Mouse (Mus musculus) MEL (cell line): ENCODE results near the gene Gm35549. TPM values are rescaled to one million over a fixed set of nuclear protein-coding genes. Genes with fewer than 3 reads are reported as not detected.

ENCODE experiments used
- DNase-seq: peaks from one replicate; pipeline ENCODE4 v3.0.0; 2011; ENCODE audit warnings: low read depth, low spot score
- H3K27ac ChIP-seq: 2 replicates; pipeline ENCODE4 v1.5.1; 2012; ENCODE audit warnings: low read depth, mild to moderate bottlenecking, control low read depth, low read length, moderate library complexity; ENCODE audit not compliant: control insufficient read depth
- H3K27me3 ChIP-seq, 2 experiments: fragments of 150-350 bp in 1 of 2; sonication (generic) in 1 of 2; 2 replicates each; pipeline ENCODE4 v1.6.1; 2012; ENCODE audit warnings: low read length in 2 of 2, mild to moderate bottlenecking in 2 of 2, improper control_type of control experiment in 1 of 2, moderate library complexity in 1 of 2; ENCODE audit not compliant: insufficient read depth in 2 of 2, control insufficient read depth in 1 of 2
- H3K36me3 ChIP-seq, 2 experiments: 2 replicates each; pipeline ENCODE4 v1.6.1; 2012 to 2014; ENCODE audit warnings: low read length in 2 of 2, improper control_type of control experiment in 1 of 2, inconsistent platforms in 1 of 2, mild to moderate bottlenecking in 1 of 2; ENCODE audit not compliant: insufficient read depth in 2 of 2, control insufficient read depth in 1 of 2
- H3K4me1 ChIP-seq, 2 experiments: fragments of 150-350 bp in 1 of 2; sonication (generic) in 1 of 2; 2 replicates each; pipeline ENCODE4 v1.6.1; 2012; ENCODE audit warnings: low read length in 2 of 2, improper control_type of control experiment in 1 of 2, mild to moderate bottlenecking in 1 of 2; ENCODE audit not compliant: insufficient read depth in 2 of 2, control insufficient read depth in 1 of 2
- H3K4me3 ChIP-seq, 2 experiments: fragments of 150-350 bp in 1 of 2; sonication (generic) in 1 of 2; 2 replicates each; pipeline ENCODE4 v1.5.1; 2012; ENCODE audit warnings: low read depth in 2 of 2, low read length in 2 of 2, mild to moderate bottlenecking in 2 of 2, moderate library complexity in 2 of 2, control low read depth in 1 of 2, improper control_type of control experiment in 1 of 2; ENCODE audit not compliant: control insufficient read depth in 1 of 2, insufficient read depth in 1 of 2
- H3K79me2 ChIP-seq: 2 replicates; pipeline ENCODE4 v1.6.1; 2012; ENCODE audit warnings: mild to moderate bottlenecking, low read length, moderate library complexity; ENCODE audit not compliant: control insufficient read depth, poor library complexity, insufficient read depth
- H3K9ac ChIP-seq: 2 replicates; pipeline ENCODE4 v1.6.1; 2012; ENCODE audit warnings: low read depth, mild to moderate bottlenecking, control low read depth, low read length, moderate library complexity; ENCODE audit not compliant: control insufficient read depth, poor library complexity, severe bottlenecking
- H3K9me3 ChIP-seq: fragments of 150-350 bp; sonication (generic); replicated peaks from 2 replicates; pipeline ENCODE4 v1.6.1; 2012; ENCODE audit warnings: mild to moderate bottlenecking, low read length, improper control_type of control experiment, moderate library complexity; ENCODE audit not compliant: insufficient read depth
- CHD1 ChIP-seq: IDR thresholded peaks from 2 replicates; pipeline ENCODE4 v1.6.1; 2012; ENCODE audit warnings: low read depth, mild to moderate bottlenecking, inconsistent platforms, low read length, improper control_type of control experiment
- CTCF ChIP-seq, 3 experiments: IDR thresholded peaks in 2 of 3; conservative IDR thresholded peaks in 1 of 3; 2 replicates each; pipeline ENCODE4 v1.5.1; 2011 to 2012; ENCODE audit warnings: low read length in 3 of 3, low read depth in 2 of 3, mild to moderate bottlenecking in 2 of 3, improper control_type of control experiment in 1 of 3, inconsistent platforms in 1 of 3, mixed read lengths in 1 of 3, moderate library complexity in 1 of 3; ENCODE audit not compliant: control insufficient read depth in 1 of 3, insufficient read depth in 1 of 3, poor library complexity in 1 of 3, severe bottlenecking in 1 of 3
- ELF1 ChIP-seq: IDR thresholded peaks from 2 replicates; pipeline ENCODE4 v1.6.1; 2014; ENCODE audit warnings: low read depth, mild to moderate bottlenecking, inconsistent platforms, low read length, improper control_type of control experiment, moderate library complexity
- EP300 ChIP-seq, 2 experiments: IDR thresholded peaks; 2 replicates each; pipeline ENCODE4 v1.6.1; 2011; ENCODE audit warnings: improper control_type of control experiment in 2 of 2, low read length in 2 of 2, low read depth in 1 of 2, mild to moderate bottlenecking in 1 of 2
- ETS1 ChIP-seq: IDR thresholded peaks from 2 replicates; pipeline ENCODE4 v1.6.1; 2012; ENCODE audit warnings: low read depth, mild to moderate bottlenecking, inconsistent platforms, low read length, improper control_type of control experiment, moderate library complexity
- GABPA ChIP-seq: IDR thresholded peaks from 2 replicates; pipeline ENCODE4 v1.6.1; 2012; ENCODE audit warnings: low read depth, mild to moderate bottlenecking, inconsistent platforms, low read length, improper control_type of control experiment, moderate library complexity
- GATA1 ChIP-seq: IDR thresholded peaks from 2 replicates; pipeline ENCODE4 v1.6.1; 2011; ENCODE audit warnings: low read depth, low read length, improper control_type of control experiment
- HCFC1 ChIP-seq: IDR thresholded peaks from 2 replicates; pipeline ENCODE4 v1.6.1; 2012; ENCODE audit warnings: low read depth, mild to moderate bottlenecking, inconsistent platforms, low read length, improper control_type of control experiment, moderate library complexity
- KAT2A ChIP-seq: conservative IDR thresholded peaks from 2 replicates; pipeline ENCODE4 v1.6.1; 2012; ENCODE audit warnings: low read depth, low read length, improper control_type of control experiment, inconsistent platforms
- MAFK ChIP-seq: IDR thresholded peaks from 2 replicates; pipeline ENCODE4 v1.6.1; 2011; ENCODE audit warnings: low read depth, mild to moderate bottlenecking, low read length, improper control_type of control experiment, borderline replicate concordance
- MAZ ChIP-seq: IDR thresholded peaks from 2 replicates; pipeline ENCODE4 v1.6.1; 2012; ENCODE audit warnings: low read depth, mild to moderate bottlenecking, inconsistent platforms, low read length, improper control_type of control experiment
- MEF2A ChIP-seq: IDR thresholded peaks from 2 replicates; pipeline ENCODE4 v1.6.1; 2014; ENCODE audit warnings: low read depth, mild to moderate bottlenecking, inconsistent platforms, low read length, improper control_type of control experiment; ENCODE audit not compliant: poor library complexity, insufficient replicate concordance, severe bottlenecking; ENCODE audit errors: extremely low read depth
- MXI1 ChIP-seq: IDR thresholded peaks from 2 replicates; pipeline ENCODE4 v1.6.1; 2011; ENCODE audit warnings: mild to moderate bottlenecking, low read depth, low read length, improper control_type of control experiment
- MYC ChIP-seq: IDR thresholded peaks from 2 replicates; pipeline ENCODE4 v1.6.1; 2011; ENCODE audit warnings: low read depth, mild to moderate bottlenecking, low read length, improper control_type of control experiment, moderate library complexity
- NELFE ChIP-seq: IDR thresholded peaks from 2 replicates; pipeline ENCODE4 v1.6.1; 2011; ENCODE audit warnings: low read depth, low read length, improper control_type of control experiment
- POLR2A ChIP-seq, 2 experiments: IDR thresholded peaks; 2 replicates each; pipeline ENCODE4 v1.6.1; 2011 to 2012; ENCODE audit warnings: low read length in 2 of 2, mild to moderate bottlenecking in 2 of 2, control low read depth in 1 of 2, improper control_type of control experiment in 1 of 2, low read depth in 1 of 2, moderate library complexity in 1 of 2; ENCODE audit not compliant: control insufficient read depth in 1 of 2, insufficient read depth in 1 of 2, poor library complexity in 1 of 2
- POLR2AphosphoS5 ChIP-seq: IDR thresholded peaks from 2 replicates; pipeline ENCODE4 v1.6.1; 2012; ENCODE audit warnings: low read depth, borderline replicate concordance, mild to moderate bottlenecking, inconsistent platforms, low read length, moderate library complexity, mixed read lengths
- RAD21 ChIP-seq: IDR thresholded peaks from 2 replicates; pipeline ENCODE4 v1.6.1; 2011; ENCODE audit warnings: mild to moderate bottlenecking, low read depth, low read length, improper control_type of control experiment
- RCOR1 ChIP-seq: IDR thresholded peaks from 2 replicates; pipeline ENCODE4 v1.6.1; 2012; ENCODE audit warnings: low read depth, mild to moderate bottlenecking, inconsistent platforms, low read length, improper control_type of control experiment
- SIN3A ChIP-seq: IDR thresholded peaks from 2 replicates; pipeline ENCODE4 v1.6.1; 2012; ENCODE audit warnings: low read length, improper control_type of control experiment, inconsistent platforms
- SMC3 ChIP-seq: IDR thresholded peaks from 2 replicates; pipeline ENCODE4 v1.6.1; 2011; ENCODE audit warnings: low read depth, low read length, improper control_type of control experiment
- TAL1 ChIP-seq: IDR thresholded peaks from 2 replicates; pipeline ENCODE4 v1.6.1; 2012; ENCODE audit warnings: mild to moderate bottlenecking, inconsistent platforms, low read length, moderate library complexity, mixed read lengths
- TBP ChIP-seq: IDR thresholded peaks from 2 replicates; pipeline ENCODE4 v1.8.0; 2011; ENCODE audit warnings: low read depth, low read length, improper control_type of control experiment
- UBTF ChIP-seq: IDR thresholded peaks from 2 replicates; pipeline ENCODE4 v1.6.1; 2012; ENCODE audit warnings: low read depth, mild to moderate bottlenecking, inconsistent platforms, low read length, improper control_type of control experiment, moderate library complexity, borderline replicate concordance; ENCODE audit not compliant: insufficient read depth
- USF2 ChIP-seq, 2 experiments: IDR thresholded peaks; 2 replicates each; pipeline ENCODE4 v1.6.1; 2011 to 2012; ENCODE audit warnings: improper control_type of control experiment in 2 of 2, low read length in 2 of 2, borderline replicate concordance in 1 of 2, inconsistent platforms in 1 of 2, low read depth in 1 of 2, mild to moderate bottlenecking in 1 of 2; ENCODE audit not compliant: insufficient read depth in 1 of 2
- ZC3H11A ChIP-seq: IDR thresholded peaks from 2 replicates; pipeline ENCODE4 v1.6.1; 2012; ENCODE audit warnings: low read depth, mild to moderate bottlenecking, inconsistent platforms, low read length, improper control_type of control experiment
- ZKSCAN1 ChIP-seq: IDR thresholded peaks from 2 replicates; pipeline ENCODE4 v1.6.1; 2012; ENCODE audit warnings: low read depth, mild to moderate bottlenecking, inconsistent platforms, low read length, improper control_type of control experiment, moderate library complexity
- ZMIZ1 ChIP-seq: IDR thresholded peaks from 2 replicates; pipeline ENCODE4 v1.6.1; 2012; ENCODE audit warnings: low read depth, mild to moderate bottlenecking, inconsistent platforms, low read length, improper control_type of control experiment, moderate library complexity
- ZNF384 ChIP-seq: IDR thresholded peaks from 2 replicates; pipeline ENCODE4 v1.6.1; 2012; ENCODE audit warnings: low read depth, mild to moderate bottlenecking, inconsistent platforms, low read length, improper control_type of control experiment
- polyA plus RNA-seq, 2 experiments: library from polyadenylated mRNA; stranded (reverse) in 1 of 2; unstranded in 1 of 2; fragments of >175 nt in 1 of 2; fragments of >200 nt in 1 of 2; gene quantifications; 2 replicates each; pipeline versions ENCODE4 v1.2.1 to v1.2.4; 2012; ENCODE audit warnings: low replicate concordance in 2 of 2, low read depth in 1 of 2; ENCODE audit not compliant: insufficient read length in 2 of 2, insufficient read depth in 1 of 2, missing spikeins in 1 of 2
- total RNA-seq: library from RNA; depleted of rRNA; stranded (reverse); fragments of 300-350 nt; gene quantifications from 2 replicates; pipeline ENCODE4 v1.2.3, GENCODE M21; 2012; rRNA removed

The Gm35549 gene
- total RNA-seq (not detected in 2 replicates), polyA plus RNA-seq (under 1 TPM in 1 of 2 experiments, not detected in 1; 0.31 TPM)

DNA sequence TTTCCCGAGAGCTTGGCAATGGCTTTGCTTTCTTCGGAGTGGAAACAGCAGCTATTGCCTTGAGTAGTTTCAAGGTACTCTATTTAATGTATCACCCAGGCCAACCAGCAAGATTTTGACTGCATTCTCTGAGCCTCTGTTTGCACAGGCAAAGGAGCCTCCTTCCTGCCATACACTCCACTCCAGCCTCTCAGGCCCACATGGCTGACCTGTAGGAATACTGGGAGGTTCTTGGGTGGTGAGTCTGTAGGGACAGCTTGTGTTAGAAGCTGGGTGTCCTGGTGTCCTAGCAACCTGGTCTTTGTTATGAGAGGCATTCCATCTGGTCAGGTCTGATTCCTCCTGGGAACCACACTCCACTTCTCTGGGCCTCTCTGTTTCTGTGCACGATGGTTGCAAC lies at the start of gene Gm35549:
TSS of gene Gm35549 (minus strand) at position 276 of the 400 bp plus-strand sequence.
- DNase-seq, result no peak
- no peaks in the 10 kb centered on the region for H3K4me1 ChIP-seq
- TF ChIP-seq MEF2A (no peak), CHD1 (no peak), GABPA (no peak)
- H3K79me2 ChIP-seq, result no peaks in the 10 kb centered on the region
- H3K4me3 ChIP-seq, result no peak within 1 kb of the TSS
- no peaks in the 10 kb centered on the region for H3K27me3 ChIP-seq
- no peak within 1 kb of the TSS for H3K27ac ChIP-seq
- H3K9me3 ChIP-seq, result no peaks in the 10 kb centered on the region
- no peaks in the 10 kb centered on the region for H3K36me3 ChIP-seq
- no peak within 1 kb of the TSS for H3K9ac ChIP-seq

DNA sequence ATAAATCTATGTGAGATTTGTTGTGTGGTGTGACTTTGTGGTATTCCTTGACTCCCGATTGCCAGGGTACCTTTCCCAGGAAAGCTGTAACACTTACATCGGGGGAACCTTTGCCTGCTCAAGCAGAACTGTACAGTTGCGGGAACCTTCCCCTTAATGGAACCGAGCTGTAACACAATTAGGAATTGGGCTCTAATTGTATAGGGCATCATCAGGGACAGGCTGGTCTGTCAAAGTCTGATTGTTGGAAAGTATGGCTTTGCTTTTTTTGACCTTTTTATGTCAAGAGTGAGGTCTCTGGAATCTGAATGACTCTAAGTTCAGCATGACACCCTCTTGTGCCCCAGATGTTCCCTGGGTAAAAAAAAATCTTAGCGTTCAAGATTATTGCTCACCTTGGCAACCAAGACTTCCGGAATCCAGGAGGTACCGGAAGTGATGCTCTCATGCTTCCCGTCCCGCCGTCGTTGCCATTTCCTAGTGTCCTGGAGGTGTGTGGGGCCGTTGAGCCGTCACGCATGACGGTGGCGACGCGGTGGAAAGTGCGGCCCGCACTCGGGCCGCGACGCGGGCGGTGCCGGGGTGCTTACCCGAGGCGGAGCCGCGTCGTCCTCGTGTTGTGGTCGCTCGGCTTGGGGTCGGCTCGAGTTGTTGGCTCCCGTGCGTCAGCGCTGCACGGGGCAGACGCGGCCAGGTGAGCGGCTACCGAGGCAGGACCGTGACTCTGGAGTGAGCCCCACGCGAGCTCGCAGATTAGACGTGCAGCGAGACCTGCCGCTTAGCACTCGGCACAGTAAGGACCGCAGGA lies 42.7 kb upstream of the Gm35549 start:
- Histone ChIP-seq H3K4me3 (peak overlapping the region; percentile 81 to 88), H3K27me3 (peaks cover 4 to 6% of the 10 kb centered on the region in 2 experiments; a peak in 3 of 4 replicates), H3K4me1 (peaks cover 0 to 6% of the 10 kb centered on the region in 2 experiments; a peak in 2 of 4 replicates), H3K9ac (peak overlapping the region; percentile 84), H3K79me2 (peaks cover 3% of the 10 kb centered on the region; the same call in 1 of the 2 replicates), H3K27ac (no peak overlapping the region), H3K36me3 (no peaks in the 10 kb centered on the region; a peak in 1 of 4 replicates), H3K9me3 (no peaks in the 10 kb centered on the region)
- DNase-seq, result peak; percentile 86
- TF ChIP-seq ZNF384, result peak; percentile 77
- no peak for TF ChIP-seq RAD21
- no peak for TF ChIP-seq RCOR1
- TF ChIP-seq SIN3A, result peak; percentile 40; the same call in 1 of the 2 replicates
- no peak for TF ChIP-seq GATA1
- no peak for TF ChIP-seq UBTF
- TF ChIP-seq ETS1, result no peak
- TF ChIP-seq KAT2A, result no peak
- no peak for TF ChIP-seq MAFK
- 0 out of 2 replicates have a peak, but pooled peaks have one; percentile 26 for TF ChIP-seq TBP
- no peak for TF ChIP-seq ZKSCAN1
- no peak for TF ChIP-seq TAL1
- no peak for TF ChIP-seq CTCF (IDR thresholded peaks at IDR 0.05 in 2 of 3, conservative IDR thresholded peaks at IDR 0.05 in 1 of 3; ENCODE audit: control insufficient read depth in 1 of 3, insufficient read depth in 1 of 3, low read depth in 2 of 3, low read length in 3 of 3, poor library complexity in 1 of 3, severe bottlenecking in 1 of 3)
- no peak for TF ChIP-seq POLR2AphosphoS5
- peak; percentile 83 for TF ChIP-seq ELF1
- no peak for TF ChIP-seq ZMIZ1
- TF ChIP-seq MYC, result no peak
- TF ChIP-seq GABPA, result no peak
- peak; percentile 22 to 69; a peak in 1 of 4 replicates for TF ChIP-seq POLR2A (IDR thresholded peaks at IDR 0.05; ENCODE audit: control insufficient read depth in 1 of 2, insufficient read depth in 1 of 2, low read depth in 1 of 2, low read length in 2 of 2, poor library complexity in 1 of 2)
- no peak for TF ChIP-seq ZC3H11A
- no peak for TF ChIP-seq MAZ
- no peak for TF ChIP-seq MXI1
- no peak for TF ChIP-seq SMC3
- TF ChIP-seq USF2 (IDR thresholded peaks at IDR 0.05; ENCODE audit: borderline replicate concordance in 1 of 2, insufficient read depth in 1 of 2, low read depth in 1 of 2, low read length in 2 of 2), result no peak
- peak; percentile 62 for TF ChIP-seq NELFE
- no peak for TF ChIP-seq EP300 (IDR thresholded peaks at IDR 0.05; ENCODE audit: low read depth in 1 of 2, low read length in 2 of 2)
- peak; percentile 77 for TF ChIP-seq HCFC1
